Mouse (Mus musculus): ENCODE measurements at regions not wholly inside any gene's neighbourhood (a gene's known extent, or its start where the extent isn't known, plus 50 kb on each side); places are given as distances from the start of the nearest gene placed in this dataset.

DNA sequence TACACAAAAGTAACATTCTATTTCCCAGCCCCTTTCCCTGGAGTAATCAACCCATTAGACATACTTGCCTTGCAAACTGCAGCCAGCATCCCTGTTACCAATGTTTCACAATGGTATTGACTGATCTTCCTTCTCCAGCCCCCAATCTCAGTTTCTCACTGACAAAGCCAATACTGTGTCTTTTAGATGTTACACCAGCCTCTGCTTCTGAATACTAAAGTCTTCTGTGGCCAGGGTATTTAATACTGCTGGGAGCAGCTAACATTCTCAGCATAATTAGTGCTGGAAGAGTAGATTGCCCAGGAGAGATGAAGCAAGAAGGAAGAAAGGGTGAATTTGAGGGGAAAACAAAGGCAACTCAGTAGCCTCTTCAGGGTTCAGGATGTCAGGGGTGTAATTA, 139.4 kb downstream of the Sec23a start:
- TF ChIP-seq CTCF (IDR thresholded peaks at IDR 0.05; ENCODE audit: low read depth, low read length), result no peak
- no peak for TF ChIP-seq POLR2A (IDR thresholded peaks at IDR 0.05; ENCODE audit: extremely low read depth, insufficient read depth, low read length)
